Mouse (Mus musculus) heart, postnatal 0 days (tissue): ENCODE measurements around the gene Rpl36a-ps1.

Experiments
- CTCF ChIP-seq: IDR thresholded peaks from 2 replicates; pipeline ENCODE4 v1.5.1; 2016; ENCODE audit warnings: antibody characterized with exemption, control low read depth, low read depth
- EP300 ChIP-seq: IDR thresholded peaks from 2 replicates; pipeline ENCODE4 v1.6.1; 2016; ENCODE audit warnings: antibody characterized with exemption, low read depth

DNA sequence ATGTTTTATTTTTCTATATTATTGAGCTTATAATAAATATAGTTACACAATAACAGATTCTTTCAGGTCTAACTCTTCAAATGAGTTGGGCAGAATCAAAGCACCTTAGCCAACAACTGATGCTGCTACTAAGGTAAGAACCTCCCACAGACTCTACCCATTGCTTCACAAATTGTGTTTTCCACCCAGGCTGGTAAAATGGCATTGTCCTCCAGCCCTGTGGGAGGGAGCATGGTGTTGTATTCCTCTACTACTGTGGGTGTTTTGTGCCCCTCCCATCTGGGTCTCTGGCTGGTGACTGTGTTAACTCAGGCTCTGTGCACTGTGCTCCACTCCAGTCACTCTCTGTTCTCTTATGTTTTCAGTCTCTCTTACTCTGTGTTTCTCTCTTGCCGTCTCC is 49.4 kb upstream of the Rpl36a-ps1 start:
- TF ChIP-seq EP300 (no peak), CTCF (no peak)
